Comparison of ENCODE assay signal across 17 mouse cellular contexts in genomic region chr5:102875628-102876027, GRCm38 (mm10).
DNase-seq lines count a peak whose midpoint lies in the region; ATAC-seq lines count a peak whose summit lies in the region.
"Had no signal": no experiment of that assay in that cellular context is flagged by ENCODE, and none has a peak within 500 bp of the region (broad histone marks: within the 10 kb centered on the region; RNA-seq: fewer than 3 reads in every experiment).

No protein-coding gene starts in this region.

- 0 out of 2 replicates have a peak, but pooled peaks cover 3% of the 10 kb centered on the region for H3K36me3 ChIP-seq in heart, embryonic 14.5 days (ENCODE audit: control insufficient read depth, insufficient read depth, low read length)
- H3K36me3 ChIP-seq: heart, embryonic 12.5 days; liver, embryonic 12.5 days had no signal

- ATAC-seq in heart, embryonic 14.5 days (ENCODE audit: insufficient number of reproducible peaks, insufficient read depth, low FRiP score, low read depth) = no peak
- peak; percentile 64 for ATAC-seq in CD4-positive, CD25-positive, alpha-beta regulatory T cell, adult 4 months
- peak; percentile 57 for ATAC-seq in megakaryocyte progenitor cell, adult 5-6 weeks (replicated peaks; ENCODE audit: poor library complexity)
- ATAC-seq: liver, embryonic 12.5 days had no signal

- no peaks in the 10 kb centered on the region for H3K4me1 ChIP-seq in heart, embryonic 14.5 days (ENCODE audit: control insufficient read depth in 2 of 2, insufficient read depth in 2 of 2, low read length in 2 of 2)
- H3K4me1 ChIP-seq: heart, embryonic 12.5 days; liver, embryonic 12.5 days had no signal

- no peaks in the 10 kb centered on the region for H3K9me3 ChIP-seq in heart, embryonic 14.5 days (ENCODE audit: control insufficient read depth, low read length)
- H3K9me3 ChIP-seq: embryonic facial prominence, embryonic 13.5 days; heart, embryonic 12.5 days; liver, embryonic 12.5 days had no signal

- intact Hi-C loops in heart, postnatal 36 days (cut with DNase I) = loop anchor here (2.0 to 5.0 kb wide), 3 partner anchors 173 to 728 kb away; no protein-coding TSS in a partner anchor

- no peak for DNase-seq in heart, postnatal 36 days
- peak; percentile 26 for DNase-seq in brain, adult 2 months (ENCODE audit: low read depth, low spot score)
- no peak for DNase-seq in kidney, postnatal 25 days
- no peak for DNase-seq in embryo, embryonic 11 days
- DNase-seq: adrenal gland, adult 2 months; cerebellum, postnatal 10 days; gastrocnemius, postnatal 14 days; kidney, adult 9 months; left cerebral cortex, postnatal 4 days had no signal

- H3K27ac ChIP-seq in heart, embryonic 14.5 days (replicated peaks in 1 of 2; ENCODE audit: control insufficient read depth in 1 of 2, insufficient read depth in 1 of 2, low read depth in 2 of 2, low read length in 2 of 2) = no peak overlapping the region
- H3K27ac ChIP-seq: embryonic facial prominence, embryonic 13.5 days; hindbrain, postnatal 0 days; liver, embryonic 12.5 days had no signal

- H3K4me3 ChIP-seq in heart, embryonic 14.5 days (ENCODE audit: control insufficient read depth in 1 of 2, insufficient read depth in 1 of 2, low read depth in 1 of 2, low read length in 2 of 2) = no peak overlapping the region
- H3K4me3 ChIP-seq: embryonic facial prominence, embryonic 13.5 days; heart, embryonic 12.5 days; liver, embryonic 12.5 days had no signal

- no peaks in the 10 kb centered on the region for H3K27me3 ChIP-seq in heart, embryonic 14.5 days (ENCODE audit: control insufficient read depth, insufficient read depth, low read length)
- H3K27me3 ChIP-seq: embryonic facial prominence, embryonic 13.5 days; heart, embryonic 12.5 days; liver, embryonic 12.5 days had no signal

- peak overlapping the region; percentile 44 for H3K4me2 ChIP-seq in heart, embryonic 14.5 days (ENCODE audit: low read length)
- H3K4me2 ChIP-seq: liver, embryonic 12.5 days; midbrain, embryonic 11.5 days had no signal

- 54% methylated on average over 16 of the region's 16 CpGs for WGBS in heart, embryonic 14.5 days

- no peak overlapping the region; the same call in 1 of the 2 replicates for H3K9ac ChIP-seq in heart, embryonic 14.5 days (ENCODE audit: low read length)
- H3K9ac ChIP-seq: embryonic facial prominence, embryonic 13.5 days; heart, embryonic 12.5 days; liver, embryonic 12.5 days had no signal
